Mouse (Mus musculus) liver, embryonic 14.5 days (tissue): ENCODE data around the gene Slc35c2.

Experiments
- CTCF ChIP-seq: IDR thresholded peaks from 2 replicates; pipeline ENCODE4 v1.5.1; 2016; ENCODE audit warnings: antibody characterized with exemption, low read depth, control low read depth
- EP300 ChIP-seq: IDR thresholded peaks from 2 replicates; pipeline ENCODE4 v1.6.1; 2016; ENCODE audit warnings: antibody characterized with exemption, low read depth

GRCm38 (mm10) chr2:165326304-165327190, 38.9 kb upstream of the Slc35c2 start, which contains the start of gene Elmo2:
- TF ChIP-seq EP300 (no peak; the same call in 1 of the 2 replicates), CTCF (no peak)
